Mouse (Mus musculus): ENCODE results near the gene Ndufb11.

DNA sequence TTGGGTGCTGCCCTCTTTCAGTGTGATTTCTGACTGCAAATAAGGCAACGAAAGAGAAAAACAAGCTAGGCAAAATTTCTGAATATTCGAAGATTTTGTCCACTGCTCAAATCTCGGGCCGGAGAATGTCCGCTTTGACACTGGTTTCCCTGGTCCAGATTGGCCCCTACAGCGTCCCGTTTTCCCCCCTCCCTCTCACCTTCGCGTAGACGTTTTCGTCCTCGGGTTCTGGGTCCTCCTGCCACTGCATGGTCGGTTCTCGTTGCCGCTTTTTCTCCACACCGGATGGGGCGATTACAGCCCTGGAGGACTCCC lies 601 bp downstream of the Ndufb11 start:
- TF ChIP-seq CTCF (IDR thresholded peaks at IDR 0.05; ENCODE audit: low read depth, low read length) (no peak), POLR2A (IDR thresholded peaks at IDR 0.05; ENCODE audit: borderline replicate concordance, low read depth, low read length) (no peak)
